Mouse (Mus musculus) kidney, postnatal 36 days (tissue): Measurements from ENCODE around the gene Zc3h7b.

ENCODE experiments used
- DNase-seq, 2 experiments: peaks; one replicate each; pipeline ENCODE4 v3.0.0; 2021 to 2022; ENCODE audit warnings: mixed read lengths in 2 of 2

Gene Zc3h7b

DNA sequence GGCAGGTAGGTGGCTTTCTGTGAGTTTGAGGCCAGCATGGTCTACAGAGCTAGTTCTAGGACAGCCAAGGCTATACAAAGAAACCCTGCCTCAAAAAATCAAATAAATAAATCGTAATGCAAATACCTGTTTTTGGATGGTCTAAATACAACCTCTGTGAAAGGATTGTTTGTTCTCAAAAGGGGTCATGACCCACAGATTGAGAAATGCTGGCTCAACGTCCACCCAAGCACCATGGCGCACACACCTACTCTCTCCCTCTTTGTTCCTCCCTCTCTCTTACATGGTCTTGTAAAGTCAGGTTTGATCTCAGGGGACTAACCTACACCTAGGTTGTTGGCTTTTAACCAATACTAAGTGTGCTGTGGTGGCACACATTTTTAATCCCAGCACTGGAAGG is 77.8 kb downstream of the Zc3h7b start:
- DNase-seq = no peak

DNA sequence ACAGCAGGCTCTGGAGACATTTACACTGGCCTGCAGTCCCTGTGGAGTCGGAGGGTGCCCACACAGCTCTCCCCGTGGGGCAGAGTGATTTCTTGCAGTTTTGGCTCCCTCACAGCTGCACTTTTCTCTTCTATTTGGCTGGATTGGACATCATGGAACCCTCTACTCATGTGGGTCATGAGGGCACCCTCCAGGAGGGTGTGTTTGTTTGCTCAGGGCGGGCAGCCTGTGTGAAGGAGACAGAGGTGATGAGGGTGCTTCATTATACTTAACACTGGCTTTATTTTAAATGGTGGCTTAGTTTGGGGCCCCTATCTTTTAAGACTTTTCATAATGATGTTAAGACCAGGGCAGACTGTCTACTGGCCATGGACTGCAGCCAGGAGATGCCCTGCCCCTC is 80.0 kb downstream of the Zc3h7b start:
- no peak for DNase-seq

DNA sequence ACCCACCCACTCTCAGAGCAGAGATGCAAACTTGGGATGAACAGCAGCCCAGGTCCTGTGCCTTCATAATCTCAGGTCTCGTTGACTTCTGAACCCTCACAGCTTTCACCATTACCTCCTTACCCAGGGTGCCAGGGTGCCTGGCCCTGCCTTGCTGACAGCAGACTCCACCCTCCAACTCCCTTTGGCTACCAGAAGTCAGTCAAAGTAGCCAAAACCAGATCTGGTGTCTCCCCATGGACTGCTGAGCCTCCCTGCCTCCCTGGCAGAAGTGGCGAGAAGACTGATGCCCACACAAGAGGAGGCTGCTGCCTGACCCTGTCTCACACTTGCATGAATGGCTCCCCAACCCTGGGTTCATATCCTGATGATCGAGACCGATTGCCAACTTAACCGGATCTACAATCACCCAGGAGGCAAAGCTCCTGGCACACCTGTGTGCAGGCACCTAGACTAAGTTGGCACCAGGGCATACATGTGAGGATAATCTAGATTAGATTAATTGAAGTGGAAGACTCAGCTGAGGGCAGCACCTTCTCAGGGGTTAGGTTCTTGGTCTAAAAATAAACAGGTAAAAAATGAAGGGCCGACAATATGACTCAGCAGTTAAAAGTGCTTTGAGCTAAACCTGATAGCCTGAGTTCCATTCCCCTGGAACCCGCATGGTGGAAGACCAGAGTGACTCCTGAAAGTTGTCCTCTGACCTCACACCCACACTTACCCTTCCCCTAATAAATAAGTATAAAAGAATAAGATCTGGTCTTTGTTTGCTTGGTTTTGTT is 83.8 kb downstream of the Zc3h7b start:
- no peak for DNase-seq

DNA sequence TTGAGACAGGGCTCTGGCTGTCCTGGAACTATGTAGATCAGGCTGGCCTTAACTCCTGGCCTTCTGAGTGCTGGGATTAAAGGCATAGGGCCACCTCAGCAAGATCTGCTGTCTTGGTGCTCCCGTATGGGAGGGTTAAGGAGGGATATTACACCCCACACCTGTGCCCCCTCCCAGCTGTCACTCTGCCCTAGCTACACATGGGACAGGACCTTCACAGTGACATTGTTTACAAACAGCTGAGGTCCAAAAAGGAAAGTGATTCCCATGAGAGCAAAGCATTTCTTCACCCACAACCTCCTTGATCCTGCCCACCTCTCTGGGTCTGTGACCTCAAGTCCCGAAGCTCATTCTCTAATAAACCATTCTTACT is 84.3 kb downstream of the Zc3h7b start:
- DNase-seq = no peak

DNA sequence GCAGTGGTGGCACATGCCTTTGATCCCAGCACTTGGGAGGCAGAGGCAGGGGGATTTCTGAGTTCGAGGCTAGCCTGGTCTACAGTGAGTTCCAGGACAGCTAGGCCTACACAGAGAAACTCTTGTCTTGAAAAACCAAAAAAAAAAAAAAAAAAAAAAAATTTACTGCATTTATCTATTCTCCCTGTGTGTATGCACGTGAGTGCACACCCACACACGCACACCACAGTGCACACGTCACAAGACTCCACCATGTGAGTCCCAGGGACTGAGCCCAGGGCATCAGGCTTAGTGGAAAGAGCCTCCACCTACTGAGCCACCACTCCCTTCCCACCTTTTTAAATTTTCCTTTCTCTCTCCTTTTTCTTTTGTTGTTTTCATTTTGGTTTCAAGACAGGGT is 85.7 kb downstream of the Zc3h7b start:
- no peak for DNase-seq

DNA sequence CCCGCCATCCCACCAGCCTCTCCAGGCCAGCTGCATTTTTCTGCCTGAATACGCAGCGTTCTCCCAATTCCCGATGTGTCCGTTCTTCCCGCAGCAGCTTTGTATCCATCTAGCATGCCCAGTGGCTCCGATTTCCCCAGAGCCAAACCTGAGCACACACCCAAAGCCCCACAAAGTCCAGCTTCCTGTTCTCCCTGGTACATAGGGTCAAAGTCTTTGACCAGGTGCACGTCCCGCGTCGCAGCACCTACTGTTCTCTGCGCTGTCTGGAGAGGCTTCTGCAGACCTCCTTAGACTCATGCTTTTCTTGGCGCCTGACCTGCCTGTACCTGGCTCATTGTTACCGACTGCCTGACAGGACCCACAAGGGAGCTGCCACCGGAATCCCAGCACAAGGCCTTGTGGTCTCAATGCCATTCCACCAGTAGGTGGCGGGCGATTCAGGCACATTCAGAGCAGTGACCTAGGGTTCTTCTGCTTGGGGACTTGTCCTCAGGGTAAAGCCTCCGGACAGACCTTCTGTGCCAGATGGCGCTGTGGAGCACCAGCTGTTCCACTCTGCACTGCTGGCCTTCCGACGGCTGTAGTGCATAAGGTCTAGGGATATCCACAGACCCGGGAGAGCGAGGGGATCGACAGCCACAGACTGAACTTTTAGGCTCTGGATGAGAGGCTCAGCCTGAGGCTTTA is 86.4 kb downstream of the Zc3h7b start:
- DNase-seq = peak; percentile 96 to 97

DNA sequence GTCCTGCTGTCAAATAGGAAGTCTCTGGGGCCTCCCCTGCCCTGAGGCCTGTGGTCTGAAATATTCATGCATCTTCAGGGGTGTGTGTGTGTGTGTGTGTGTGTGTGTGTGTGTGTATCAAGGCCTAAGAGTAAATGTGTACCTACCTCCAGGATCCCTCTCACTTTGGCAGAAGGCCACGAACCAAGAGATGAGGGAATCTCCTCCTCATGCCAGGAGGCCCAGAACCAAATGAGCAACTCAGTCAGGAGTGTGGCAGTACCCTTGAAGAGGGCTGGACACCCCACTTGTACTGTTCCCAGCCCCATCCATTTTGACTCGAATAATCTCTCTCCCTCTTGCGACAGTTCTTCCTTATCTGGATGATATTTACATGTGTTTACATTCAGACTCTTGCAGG is 87.4 kb downstream of the Zc3h7b start:
- peak; percentile 55 to 73 for DNase-seq

DNA sequence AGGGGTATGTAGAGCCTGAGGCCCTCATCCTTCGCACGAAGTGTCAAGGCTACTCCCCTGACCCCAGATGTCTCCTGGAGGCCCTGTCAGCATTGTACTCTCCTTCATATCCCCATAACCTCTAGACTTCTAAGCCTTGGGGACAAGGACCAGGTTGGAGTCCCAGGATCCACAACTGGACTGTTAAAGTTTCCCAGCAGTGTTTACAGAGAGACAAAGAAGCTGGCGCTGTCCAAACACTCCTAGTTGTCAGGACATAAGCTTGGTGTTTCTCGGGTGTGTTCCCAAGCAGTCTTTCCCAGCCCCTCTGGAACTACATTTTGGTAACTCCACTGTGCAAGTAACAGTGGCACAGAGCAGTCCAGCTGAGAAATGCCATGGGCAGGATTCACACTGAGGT is 88.6 kb downstream of the Zc3h7b start:
- no peak for DNase-seq

DNA sequence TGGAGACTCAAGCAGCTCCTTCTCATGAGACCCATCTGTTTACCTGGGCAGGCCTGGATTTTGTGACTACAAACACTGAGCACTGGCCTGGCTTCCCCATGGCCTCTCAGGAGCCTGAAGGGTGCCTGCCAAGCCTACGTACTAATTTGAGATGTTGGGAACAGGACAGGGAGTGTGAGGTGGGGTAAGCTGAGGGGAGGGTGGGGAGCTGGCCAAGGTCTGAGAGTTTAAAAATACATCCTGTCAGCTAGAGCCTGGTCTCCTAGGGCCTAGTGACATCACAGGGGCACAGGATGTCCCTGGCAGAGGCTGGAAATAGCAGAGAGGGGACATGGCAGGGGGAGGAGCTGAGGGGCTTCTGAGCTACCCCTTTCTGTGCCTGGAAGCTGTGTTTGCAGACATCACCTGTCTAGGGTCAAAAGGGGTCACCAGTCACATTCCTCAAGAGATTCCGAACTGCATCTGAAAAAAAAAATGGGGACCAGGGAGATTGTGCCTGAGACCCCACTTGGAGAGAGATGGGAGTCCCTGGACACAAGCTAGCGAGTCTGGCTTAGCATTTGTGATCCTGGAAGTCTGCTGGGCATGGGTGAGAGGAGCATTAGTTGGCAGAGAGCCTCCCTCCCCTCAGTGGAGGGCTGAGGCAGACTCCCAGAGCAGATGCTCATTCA is 89.4 kb downstream of the Zc3h7b start:
- DNase-seq = peak in 1 of 2 experiments; percentile 76

DNA sequence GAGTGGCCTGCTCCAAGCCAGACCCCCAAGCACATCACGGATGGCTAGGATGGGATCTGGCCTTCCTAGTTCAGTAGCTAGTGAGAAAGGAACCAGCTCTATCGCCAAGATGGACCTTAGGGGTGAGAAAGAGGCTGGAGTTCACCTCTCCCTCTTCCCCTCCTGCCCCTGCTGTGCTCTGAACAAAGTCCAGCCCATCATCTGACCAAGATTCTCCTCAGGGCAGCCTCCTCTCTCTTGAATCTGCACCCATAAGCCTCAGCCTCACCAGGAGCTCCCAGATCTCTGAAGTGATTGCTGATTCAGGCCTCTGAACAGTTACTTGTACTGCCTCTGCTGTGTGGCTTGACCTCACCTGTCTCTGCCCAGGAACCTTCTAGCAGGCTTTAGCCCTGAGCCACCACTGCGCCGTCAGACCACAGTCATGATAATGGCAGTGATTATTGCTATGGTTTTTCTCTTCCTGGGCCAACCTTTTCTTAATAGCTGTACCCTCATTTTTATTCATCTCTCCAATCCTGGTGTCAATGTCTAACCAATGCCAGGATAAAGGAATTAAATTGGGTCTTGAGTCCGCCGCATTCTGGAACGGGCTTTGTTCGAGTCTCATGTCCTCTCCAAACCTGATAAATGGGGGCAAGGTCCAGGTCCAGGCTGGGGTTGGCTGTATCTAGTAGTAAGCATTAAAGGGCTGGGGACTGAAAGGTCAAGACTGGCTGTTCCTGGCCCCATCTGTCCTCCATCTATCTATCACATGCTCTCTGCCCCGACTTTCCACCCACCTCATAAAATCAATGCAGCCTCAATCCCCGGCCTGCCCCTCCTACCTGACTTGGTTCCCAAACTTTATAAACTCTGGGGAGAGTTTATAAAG is 90.4 kb downstream of the Zc3h7b start:
- peak; percentile 66 to 85 for DNase-seq

DNA sequence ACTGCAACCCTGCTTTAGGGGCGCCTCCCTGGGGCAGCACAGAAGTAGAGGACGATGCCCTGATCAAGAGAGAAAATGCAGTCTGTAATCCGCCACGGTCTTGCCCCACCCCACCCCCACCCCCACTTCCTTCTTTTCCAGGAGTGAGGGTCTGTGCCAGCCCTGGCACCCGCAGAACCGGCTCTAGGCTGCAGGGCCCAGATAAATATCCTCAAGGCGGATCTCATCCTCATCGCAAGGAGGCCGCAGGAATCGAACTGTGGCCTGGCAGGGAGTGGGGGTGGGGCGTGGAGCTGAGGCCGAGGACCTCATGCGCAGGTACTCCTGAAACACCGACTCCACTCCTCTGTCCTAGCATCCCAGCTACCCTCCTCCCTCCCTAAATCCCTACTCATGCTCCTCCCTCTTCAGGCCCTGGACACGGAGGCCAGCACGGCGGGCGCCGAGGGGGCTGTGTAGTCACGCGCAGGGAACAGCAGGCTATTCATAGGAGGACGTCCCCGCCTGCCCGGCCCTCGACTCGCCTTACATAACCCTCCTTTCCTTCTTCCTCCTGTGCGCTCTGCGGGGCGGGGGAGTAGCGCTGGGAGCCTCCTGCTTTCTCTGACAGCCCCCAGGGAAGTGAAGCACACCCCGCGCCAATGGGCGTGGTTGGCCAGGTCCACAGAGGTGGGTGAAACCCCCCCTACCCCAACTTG is 91.4 kb downstream of the Zc3h7b start:
- peak; percentile 94 to 98 for DNase-seq

DNA sequence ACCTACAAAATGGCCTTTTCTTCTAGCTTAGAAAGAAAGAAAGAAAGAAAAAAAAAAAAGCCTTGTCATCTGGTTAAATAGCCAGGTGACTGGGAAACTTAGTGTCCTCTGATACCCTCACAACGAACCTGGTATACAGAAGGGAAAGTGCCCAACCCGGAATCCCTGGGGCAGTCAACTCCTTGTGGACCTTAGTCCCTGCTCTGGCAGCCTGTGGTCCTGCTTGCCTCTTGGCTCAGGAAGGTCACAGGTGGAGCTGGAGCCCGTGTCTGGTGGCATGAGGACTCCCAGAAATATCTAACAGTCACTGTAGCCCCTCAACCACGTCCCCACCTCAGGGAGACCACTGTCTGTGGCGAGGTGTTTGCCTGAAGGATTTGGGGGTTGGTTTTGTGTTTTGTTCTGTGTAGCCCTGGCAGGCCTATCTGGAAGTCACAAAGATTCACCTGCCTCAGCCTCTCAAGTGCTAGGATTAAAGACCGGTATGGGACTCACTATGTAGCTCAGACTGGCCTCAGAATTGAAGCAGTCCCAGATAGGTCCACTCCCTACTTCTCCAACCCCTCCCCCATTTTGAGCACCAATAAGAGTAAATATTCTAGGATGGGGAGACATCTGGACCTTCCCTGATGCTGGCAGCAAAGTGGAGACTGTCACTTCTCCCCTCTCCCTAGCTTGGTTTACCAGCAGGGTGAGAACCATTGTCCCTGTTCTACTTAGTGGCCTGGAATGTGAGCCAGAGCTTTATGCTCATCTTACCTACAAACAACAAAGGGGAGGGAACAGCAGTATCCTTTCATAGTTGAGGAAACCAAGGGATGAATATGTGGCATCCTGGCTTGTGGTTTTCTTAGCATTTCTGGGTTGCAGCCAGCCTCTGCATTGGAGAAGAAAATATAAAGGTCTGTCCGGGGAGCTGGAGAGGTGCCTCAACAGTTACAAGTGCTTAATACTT is 92.4 kb downstream of the Zc3h7b start:
- DNase-seq = peak; percentile 70 to 74

DNA sequence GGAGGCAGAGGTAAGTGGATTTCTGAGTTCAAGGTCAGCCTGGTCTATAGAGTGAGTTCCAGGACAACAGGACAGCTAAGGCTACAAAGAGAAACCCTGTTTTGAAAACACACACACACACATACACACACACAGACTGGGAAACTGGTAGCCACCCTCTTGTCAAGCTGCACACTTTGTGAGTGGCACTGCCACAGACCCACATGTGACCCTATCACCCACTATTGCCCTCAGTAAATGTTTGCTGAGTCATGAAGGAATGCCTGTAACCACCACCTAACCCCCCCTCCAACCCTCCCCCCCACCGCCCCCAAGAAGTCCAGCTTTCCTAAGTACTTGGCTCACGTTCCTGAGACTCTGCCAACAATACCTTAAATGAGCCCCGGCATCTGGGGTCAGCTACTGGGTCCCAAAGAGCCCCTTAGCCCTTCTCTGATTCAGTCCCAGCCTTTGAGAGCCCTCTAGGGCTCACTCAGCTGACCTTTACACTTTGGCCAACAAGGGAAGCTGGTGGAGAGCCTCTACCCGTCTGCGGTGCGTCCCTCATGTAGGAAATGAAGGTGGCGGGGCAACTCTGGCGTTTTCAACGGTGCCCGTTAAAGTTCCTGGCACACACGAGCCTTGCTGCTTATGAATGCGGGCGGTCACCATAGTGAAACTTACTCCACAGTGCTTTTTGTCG is 93.8 kb downstream of the Zc3h7b start:
- peak; percentile 61 to 83 for DNase-seq

DNA sequence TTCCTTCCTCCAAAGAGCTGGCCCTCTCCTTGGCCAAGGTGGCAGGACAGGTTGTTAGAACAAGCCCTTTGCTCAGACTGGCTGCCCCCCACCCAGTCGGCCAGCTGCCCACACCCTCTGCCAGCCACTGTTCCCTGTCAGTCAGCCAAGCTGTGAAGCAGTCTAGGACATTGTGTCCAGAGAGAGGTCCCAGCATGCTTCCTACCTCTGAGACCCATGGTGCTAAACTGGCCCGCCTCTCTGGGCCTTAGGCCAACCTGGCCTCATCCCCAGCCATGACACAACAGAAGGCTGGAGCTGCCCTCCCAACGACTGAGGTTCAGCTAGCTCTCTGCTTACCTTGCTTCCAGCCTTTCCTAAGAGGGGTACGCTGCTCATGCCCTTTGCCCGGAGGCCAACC is 94.8 kb downstream of the Zc3h7b start:
- peak; percentile 95 to 98 for DNase-seq

DNA sequence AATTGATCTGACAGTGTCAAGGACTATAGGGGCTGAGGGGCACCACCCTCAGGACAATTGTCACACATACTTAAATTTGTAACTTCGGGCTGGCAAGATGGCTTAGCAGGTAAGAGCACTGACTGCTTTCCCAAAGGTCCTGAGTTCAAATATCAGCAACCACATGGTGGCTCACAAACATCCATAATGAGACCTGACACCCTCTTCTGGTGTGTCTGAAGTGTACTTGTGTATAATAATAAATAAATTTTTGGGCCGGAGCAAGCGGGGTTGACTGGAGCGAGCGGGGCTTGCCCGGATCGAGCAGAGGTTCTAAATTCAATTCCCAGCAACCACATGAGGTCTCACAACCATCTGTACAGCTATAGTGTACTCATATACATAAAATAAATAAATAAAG is 95.4 kb downstream of the Zc3h7b start:
- DNase-seq = no peak

DNA sequence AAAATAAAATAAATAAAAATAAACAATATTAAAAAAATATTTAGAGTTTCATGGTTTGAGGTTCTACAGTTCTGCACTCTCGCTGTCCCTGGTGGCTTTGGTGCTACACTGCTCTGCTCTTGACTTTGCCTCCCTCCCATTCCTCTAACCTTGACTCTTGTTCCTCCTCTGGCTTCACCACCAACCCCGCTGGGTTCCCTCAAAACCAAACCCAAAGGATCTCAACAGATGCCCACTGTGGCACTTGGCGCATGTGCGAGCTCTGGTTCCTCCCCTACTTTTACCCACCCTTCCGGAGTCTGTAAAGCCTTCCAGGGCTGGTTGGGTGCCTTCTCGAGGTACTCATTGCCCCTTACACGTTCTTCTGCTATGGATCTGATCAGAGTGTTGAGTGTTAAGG is 97.4 kb downstream of the Zc3h7b start:
- no peak for DNase-seq

DNA sequence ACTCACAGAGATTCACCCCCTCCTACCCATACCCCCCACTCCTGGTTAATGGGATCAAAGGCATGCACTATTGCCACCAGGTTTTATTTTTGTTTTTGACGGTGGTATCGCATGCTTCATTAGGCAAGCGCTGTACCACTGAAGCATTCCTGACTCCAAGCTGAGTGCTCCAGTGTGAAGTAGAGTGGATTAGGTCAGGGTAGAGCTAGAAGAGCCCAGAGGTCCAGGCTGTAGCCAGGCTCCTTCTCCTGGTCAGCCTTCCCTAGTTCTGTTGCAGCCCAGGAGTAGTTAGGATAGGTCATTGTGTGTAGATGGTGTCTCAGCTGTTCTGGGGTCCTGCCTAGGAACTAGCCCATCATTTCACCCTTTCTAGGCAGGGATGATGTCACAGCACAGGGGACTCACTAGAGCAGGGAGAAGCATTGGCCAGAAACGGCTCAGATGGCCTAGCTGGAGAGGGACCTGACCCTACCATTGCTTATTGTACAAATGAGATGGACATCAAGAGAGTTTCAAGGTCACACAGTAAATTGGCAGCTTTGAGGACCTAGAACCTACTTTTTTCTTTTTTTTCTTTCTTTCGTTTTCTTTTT is 100.3 kb downstream of the Zc3h7b start:
- DNase-seq = no peak

DNA sequence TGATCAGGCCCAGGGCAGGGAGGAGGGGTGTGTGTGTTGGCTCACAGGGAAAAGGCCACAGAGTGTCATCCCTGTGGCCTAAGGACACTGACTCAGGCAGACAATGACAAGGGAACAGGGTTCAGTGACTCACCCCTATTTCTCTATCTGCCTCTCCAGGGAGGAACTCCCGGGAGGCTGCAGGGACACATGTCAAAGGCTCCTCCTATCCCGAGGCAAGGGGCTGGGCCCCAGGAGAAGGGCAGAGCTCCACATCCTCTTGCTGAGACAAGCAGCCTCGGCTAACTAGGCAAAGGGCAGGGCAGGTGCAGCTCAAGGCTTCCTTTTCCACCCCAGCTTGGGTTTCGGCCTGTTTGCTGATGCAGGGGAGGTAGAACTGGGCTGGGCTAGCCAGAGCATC is 100.9 kb downstream of the Zc3h7b start:
- DNase-seq = peak; percentile 80 to 92
